Mouse (Mus musculus): ENCODE measurements around the gene Gm14190.
"Not testable (repeated sequence)": the region's sequence is repeated elsewhere in the genome, so short reads cannot be mapped to it uniquely, and the experiment has no call there.

The Gm14190 gene

DNA sequence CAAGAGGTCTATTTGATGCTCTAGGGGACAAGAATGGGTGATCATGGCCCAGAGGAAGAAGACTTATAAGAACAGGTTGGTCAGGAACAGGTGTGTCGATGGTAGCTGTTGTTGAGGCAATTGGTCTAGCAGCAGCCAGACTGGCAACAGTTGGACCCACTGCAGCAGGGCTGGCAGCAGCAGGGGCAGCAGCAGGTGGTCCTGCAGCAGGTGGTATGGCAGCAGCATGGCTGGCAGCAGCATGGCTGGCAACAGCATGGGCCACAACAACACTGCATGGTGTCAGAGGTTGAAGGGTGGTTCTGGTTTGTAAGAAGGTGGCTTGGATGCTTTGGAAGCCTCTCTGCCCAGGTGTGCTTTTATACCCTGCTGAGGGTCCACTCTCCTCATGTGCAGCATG is at the start of gene Gm14190:
Gene Gm14190 (minus strand): TSS at position 278 of the 400 bp plus-strand sequence.
- DNase-seq (ENCODE audit: low spot score in 2 of 2), result no peak

GRCm38 (mm10) chr11:99734190-99734589 is 43.6 kb upstream of the Gm14190 start, which contains the start of gene Gm14180:
Gene Gm14180, minus strand, starts transcription at chr11:99734290.
- DNase-seq (ENCODE audit: low spot score in 2 of 2), result no peak

DNA sequence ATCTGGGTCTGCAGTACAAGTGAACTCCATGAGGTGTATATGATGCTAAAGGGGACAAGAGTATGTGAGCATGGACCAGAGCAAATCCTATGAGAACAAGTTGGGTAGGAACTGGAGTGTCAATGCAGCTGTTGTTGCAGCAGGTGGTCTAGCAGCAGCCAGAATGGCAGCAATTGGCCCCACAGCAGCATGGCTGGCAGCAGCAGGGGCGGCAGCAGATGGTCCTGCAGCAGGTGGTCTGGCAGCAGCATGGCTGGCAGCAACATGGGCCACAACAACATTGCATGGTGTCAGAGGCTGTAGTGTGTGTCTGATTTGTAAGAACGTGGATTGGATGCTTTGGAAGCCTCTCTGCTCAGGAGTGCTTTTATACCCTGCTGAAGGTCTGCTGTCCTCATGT is 33.5 kb upstream of the Gm14190 start:
- no peak for DNase-seq (ENCODE audit: low spot score in 2 of 2)

GRCm38 (mm10) chr11:99718759-99719158 is 28.2 kb upstream of the Gm14190 start:
- DNase-seq (ENCODE audit: low spot score in 2 of 2), result no peak

- DNase-seq (ENCODE audit: low spot score in 2 of 2), result not testable (repeated sequence)
These were observed 5.3 kb downstream of the Gm14190 start for GRCm38 (mm10) chr11:99685235-99685634.

- no peak for DNase-seq (ENCODE audit: low spot score in 2 of 2)
These were observed 7.1 kb downstream of the Gm14190 start for GRCm38 (mm10) chr11:99683481-99683880.

- no peak for DNase-seq (ENCODE audit: low spot score in 2 of 2)
These were observed 24.7 kb downstream of the Gm14190 start, which contains the start of gene Krtap4-6 for GRCm38 (mm10) chr11:99665860-99666259. Gene Krtap4-6, minus strand, starts transcription at chr11:99665960.

DNA sequence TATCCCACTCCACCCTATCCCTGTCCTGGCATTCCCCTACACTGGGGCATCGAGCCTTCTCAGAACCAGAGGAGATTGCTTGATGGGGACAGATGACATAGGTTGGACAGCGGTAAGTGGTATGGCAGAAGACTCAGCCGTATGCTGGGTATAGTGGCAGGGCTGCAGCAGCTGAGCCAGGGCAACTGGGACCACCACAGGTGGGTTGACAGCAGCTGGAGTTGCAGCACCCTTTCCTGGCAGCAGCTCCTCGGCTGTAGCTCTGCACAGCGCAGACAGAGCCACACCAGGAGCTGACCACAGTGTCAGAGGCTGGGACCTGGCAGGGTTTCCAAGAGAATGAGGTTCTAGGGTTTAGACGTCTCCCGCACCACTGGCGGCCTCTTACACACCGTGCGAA is 27.7 kb downstream of the Gm14190 start:
- no peak for DNase-seq (ENCODE audit: low spot score in 2 of 2)

- no peak for DNase-seq (ENCODE audit: low spot score in 2 of 2)
These were observed 31.3 kb downstream of the Gm14190 start for GRCm38 (mm10) chr11:99659256-99659655.

DNA sequence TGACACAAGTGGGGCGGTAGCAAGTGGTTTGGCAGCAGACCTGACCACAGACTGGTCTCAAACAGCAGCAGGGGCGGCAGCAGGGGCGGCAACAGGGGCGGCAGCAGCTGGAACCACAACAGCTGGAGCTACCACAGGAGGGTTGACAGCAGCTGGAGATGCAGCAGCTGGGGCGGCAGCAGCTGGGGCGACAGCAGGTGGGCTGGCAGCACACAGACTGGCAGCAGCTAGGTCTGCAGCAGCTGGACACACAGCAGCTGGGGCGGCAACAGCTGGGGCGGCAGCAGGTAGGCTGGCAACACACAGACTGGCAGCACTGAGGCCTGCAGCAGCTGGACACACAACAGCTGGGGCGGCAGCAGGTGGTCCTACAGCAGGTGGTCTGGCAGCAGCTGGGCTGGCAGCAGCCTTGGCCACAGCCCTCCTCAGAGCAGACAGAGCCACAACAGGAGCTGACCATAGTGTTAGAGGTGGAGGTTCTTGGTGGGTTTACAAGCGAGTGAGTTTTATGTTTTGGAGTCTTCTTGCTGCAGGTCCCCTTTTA is 32.0 kb downstream of the Gm14190 start, which contains the start of gene Gm11563:
Gene Gm11563 (minus strand): TSS at position 494 of the 544 bp plus-strand sequence.
- DNase-seq (ENCODE audit: low spot score in 2 of 2), result not testable (repeated sequence)

DNA sequence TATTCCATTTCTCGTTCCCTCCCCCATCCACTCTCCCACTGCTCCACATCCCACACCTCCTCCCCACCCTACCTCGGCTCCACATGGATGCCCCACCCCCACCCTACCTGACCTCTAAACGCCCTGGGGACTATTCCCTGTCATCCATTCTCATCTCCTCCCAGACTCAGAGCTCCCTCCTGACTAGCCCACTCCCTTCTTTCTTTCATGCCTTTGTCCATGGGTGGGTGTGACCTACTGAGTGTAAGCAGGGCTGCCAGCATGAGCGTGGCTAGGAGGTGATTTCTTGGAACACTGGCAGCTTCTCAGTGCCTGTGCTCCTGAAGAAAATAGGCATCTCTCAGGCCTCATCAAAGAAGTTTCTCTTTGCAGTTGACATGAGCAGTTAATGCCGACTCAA is 33.5 kb downstream of the Gm14190 start:
- DNase-seq (ENCODE audit: low spot score in 2 of 2), result no peak

- DNase-seq (ENCODE audit: low spot score in 2 of 2), result no peak
These were observed 40.4 kb downstream of the Gm14190 start, which contains the start of gene Gm11555 for GRCm38 (mm10) chr11:99650136-99650535. Gene Gm11555, minus strand, starts transcription at chr11:99650236.

DNA sequence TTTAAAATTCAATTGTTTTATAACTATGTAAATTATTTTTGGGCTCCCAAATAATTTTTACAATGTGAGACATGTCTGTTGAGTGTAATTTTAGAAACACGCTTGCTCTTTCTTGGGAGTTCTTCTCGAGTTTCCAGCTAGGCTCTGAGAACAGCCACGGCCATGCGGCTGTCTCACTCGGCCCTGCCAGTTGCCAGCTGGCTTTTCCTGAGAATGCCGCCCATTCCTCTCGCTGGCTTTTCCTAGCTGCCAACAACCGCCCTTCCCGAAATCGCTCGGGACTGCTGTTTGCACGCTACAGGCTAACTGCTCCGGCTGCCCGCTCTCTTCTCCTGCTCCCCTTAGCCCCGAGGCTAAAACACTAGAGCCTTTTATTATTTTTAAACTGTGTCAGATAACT is 44.1 kb downstream of the Gm14190 start:
- no peak for DNase-seq (ENCODE audit: low spot score in 2 of 2)

DNA sequence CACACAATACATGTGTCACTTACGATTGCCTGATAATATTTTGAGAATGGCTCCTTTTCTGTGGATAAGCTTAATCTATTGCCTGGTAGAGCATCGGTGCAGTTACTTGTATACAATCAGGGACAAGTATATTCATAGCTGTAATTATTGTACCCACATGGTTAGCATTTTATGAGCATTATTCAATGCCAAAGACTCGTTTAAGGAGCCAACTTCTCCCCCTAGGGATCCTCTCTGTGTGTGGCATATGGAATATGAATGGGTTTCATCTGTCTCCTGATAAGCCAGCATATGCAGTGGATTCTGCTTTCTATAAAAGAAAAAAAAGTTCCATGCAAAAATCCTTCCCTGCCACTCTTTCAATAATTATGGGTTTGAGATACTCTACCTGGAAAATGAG is 46.2 kb downstream of the Gm14190 start:
- no peak for DNase-seq (ENCODE audit: low spot score in 2 of 2)

GRCm38 (mm10) chr11:99643635-99644139 is 46.9 kb downstream of the Gm14190 start, which contains the start of gene Krtap4-7:
Gene Krtap4-7, minus strand, starts transcription at chr11:99644089.
- not testable (repeated sequence) for DNase-seq (ENCODE audit: low spot score in 2 of 2)

GRCm38 (mm10) chr11:99640926-99641325 is 49.6 kb downstream of the Gm14190 start:
- DNase-seq (ENCODE audit: low spot score in 2 of 2), result no peak
